ENCODE assay signal across 15 mouse cellular contexts in genomic region chr8:117805419-117805818, GRCm38 (mm10). TPM values are rescaled to one million over a fixed set of nuclear protein-coding genes. Genes with fewer than 3 reads are reported as not detected.
A peak's percentile ranks its signal among the peaks of the same experiment; 100 is the strongest.
DNase-seq lines count a peak whose midpoint lies in the region; ATAC-seq and TF ChIP-seq lines count a peak whose summit lies in the region.
"Had no signal": no experiment of that assay in that cellular context is flagged by ENCODE, and none has a peak within 500 bp of the region (broad histone marks: within the 10 kb centered on the region; RNA-seq: fewer than 3 reads in every experiment).

No protein-coding gene starts in this region.

- peak; percentile 70 for DNase-seq in kidney, adult 11 months
- DNase-seq in kidney, postnatal 25 days = peak; percentile 62 to 88
- peak; percentile 27 for DNase-seq in lung, postnatal 14 days
- no peak for DNase-seq in adipocyte (ENCODE audit: low spot score)
- no peak for DNase-seq in left cerebral cortex, adult 9 months (ENCODE audit: low spot score in 2 of 2)
- no peak for DNase-seq in thymus, adult 2 months
- DNase-seq in forebrain, embryonic 10.5 days (ENCODE audit: extremely low spot score, low spot score) = no peak
- DNase-seq: heart, postnatal 36 days had no signal

- 48% methylated on average over 5 of the region's 5 CpGs for WGBS in kidney, embryonic 14.5 days
- WGBS in thymus, adult 2 months = 86% methylated on average over 5 of the region's 5 CpGs
- WGBS in forebrain, embryonic 10.5 days = 93% methylated on average over 5 of the region's 5 CpGs

- ATAC-seq in kidney, embryonic 14.5 days (ENCODE audit: low FRiP score, low TSS enrichment) = no peak
- ATAC-seq: hindbrain, embryonic 16.5 days had no signal

- H3K27ac ChIP-seq in kidney, embryonic 14.5 days (ENCODE audit: low read depth, low read length) = no peak overlapping the region
- H3K27ac ChIP-seq in thymus, adult 2 months (ENCODE audit: control insufficient read depth, insufficient read depth, low read length) = no peak overlapping the region
- H3K27ac ChIP-seq in forebrain, embryonic 10.5 days = no peak overlapping the region
- H3K27ac ChIP-seq: embryonic facial prominence, embryonic 12.5 days; limb, embryonic 13.5 days; midbrain, embryonic 10.5 days had no signal

- TF ChIP-seq POLR2A in thymus, adult 2 months (IDR thresholded peaks at IDR 0.05; ENCODE audit: control insufficient read depth, extremely low read depth, insufficient read depth, low read length, poor library complexity) = no peak

- no peaks in the 10 kb centered on the region for H3K27me3 ChIP-seq in kidney, embryonic 14.5 days (ENCODE audit: control insufficient read depth, insufficient read depth, low read length)
- no peaks in the 10 kb centered on the region for H3K27me3 ChIP-seq in thymus, adult 2 months (ENCODE audit: control insufficient read depth, insufficient read depth, low read length)
- H3K27me3 ChIP-seq in forebrain, embryonic 10.5 days (ENCODE audit: poor library complexity, severe bottlenecking) = peaks cover 13% of the 10 kb centered on the region
- H3K27me3 ChIP-seq: embryonic facial prominence, embryonic 12.5 days; heart, embryonic 12.5 days; limb, embryonic 13.5 days had no signal

- no peaks in the 10 kb centered on the region for H3K36me3 ChIP-seq in kidney, embryonic 14.5 days (ENCODE audit: control insufficient read depth, insufficient read depth, low read length)
- H3K36me3 ChIP-seq in thymus, adult 2 months (ENCODE audit: control insufficient read depth, insufficient read depth, low read length) = no peaks in the 10 kb centered on the region
- no peaks in the 10 kb centered on the region for H3K36me3 ChIP-seq in forebrain, embryonic 10.5 days (replicated peaks)
- H3K36me3 ChIP-seq: embryonic facial prominence, embryonic 12.5 days; heart, embryonic 12.5 days; limb, embryonic 13.5 days; midbrain, embryonic 10.5 days had no signal

- 0 out of 2 replicates have a peak, but pooled peaks cover 3% of the 10 kb centered on the region for H3K4me1 ChIP-seq in kidney, embryonic 14.5 days (ENCODE audit: control insufficient read depth, insufficient read depth, low read length)
- peaks cover 11% of the 10 kb centered on the region for H3K4me1 ChIP-seq in thymus, adult 2 months (replicated peaks; ENCODE audit: control insufficient read depth, insufficient read depth, low read length)
- H3K4me1 ChIP-seq in forebrain, embryonic 10.5 days = peaks cover 15% of the 10 kb centered on the region

- H3K4me3 ChIP-seq in kidney, embryonic 14.5 days (ENCODE audit: low read length) = no peak overlapping the region
- H3K4me3 ChIP-seq in thymus, adult 2 months (ENCODE audit: control insufficient read depth, insufficient read depth, low read length) = no peak overlapping the region
- no peak overlapping the region for H3K4me3 ChIP-seq in forebrain, embryonic 10.5 days
- H3K4me3 ChIP-seq: embryonic facial prominence, embryonic 12.5 days; heart, embryonic 12.5 days; limb, embryonic 13.5 days; midbrain, embryonic 10.5 days; myocyte had no signal

- TF ChIP-seq CTCF in thymus, adult 2 months (IDR thresholded peaks at IDR 0.05; ENCODE audit: borderline replicate concordance, control insufficient read depth, extremely low read depth, insufficient read depth, low read length, poor library complexity) = no peak

- no peak overlapping the region for H3K4me2 ChIP-seq in kidney, embryonic 14.5 days (replicated peaks; ENCODE audit: low read depth, low read length)
- H3K4me2 ChIP-seq: embryonic facial prominence, embryonic 12.5 days; heart, embryonic 12.5 days; limb, embryonic 13.5 days had no signal

- H3K9me3 ChIP-seq in kidney, embryonic 14.5 days (ENCODE audit: control insufficient read depth, low read length) = no peaks in the 10 kb centered on the region
- H3K9me3 ChIP-seq in forebrain, embryonic 10.5 days = no peaks in the 10 kb centered on the region
- H3K9me3 ChIP-seq: embryonic facial prominence, embryonic 12.5 days; heart, embryonic 12.5 days; limb, embryonic 13.5 days; midbrain, embryonic 10.5 days had no signal

- H3K9ac ChIP-seq in kidney, embryonic 14.5 days (ENCODE audit: low read depth, low read length) = no peak overlapping the region
- H3K9ac ChIP-seq: embryonic facial prominence, embryonic 12.5 days; heart, embryonic 12.5 days; limb, embryonic 13.5 days had no signal

RNA-seq across cellular contexts. Expression of gene Mphosph6, which starts 3.7 kb away (rescaled TPM):
- polyA plus RNA-seq in kidney, embryonic 14.5 days (2014; fragmentation: Nextera tagmentation; extraction: Ambion mirVana) = 70.6 and 90.1 TPM in 2 replicates
- 7.5 and 7.9 TPM in 2 replicates for polyA plus RNA-seq in thymus, adult 2 months (2012; rRNA removed)
- polyA plus RNA-seq in forebrain, embryonic 10.5 days (2016; fragmentation: Nextera tagmentation; extraction: Ambion mirVana) = 66.7 and 71.2 TPM in 2 replicates

Comparison
In these comparisons a context has a peak if more than half of its experiments do, and no peak if none do; other contexts are left out.
1. DNase-seq: peak in kidney, adult 11 months (single experiment), kidney, postnatal 25 days (2 of 2) and lung, postnatal 14 days (single experiment); none in adipocyte (single experiment), left cerebral cortex, adult 9 months (0 of 2), thymus, adult 2 months (single experiment) and forebrain, embryonic 10.5 days (single experiment).